Mouse (Mus musculus): ENCODE measurements around the gene Dppa3. TPM values are rescaled to one million over a fixed set of nuclear protein-coding genes. Genes with fewer than 3 reads are reported as not detected.

Dppa3 gene
- total and polyA plus RNA-seq, 3 experiments: not detected

Other genes with a start within 250 kb of the Dppa3 start
- 0.08 and 0.10 TPM in 2 replicates for gene Rimklb, start 127.6 kb upstream of the Dppa3 start, total RNA-seq (2012; rRNA removed)
- under 1 TPM in 1 of 2 experiments, not detected in 1; 0.04 TPM for gene Rimklb, start 127.6 kb upstream of the Dppa3 start, polyA plus RNA-seq (2012; ENCODE audit: insufficient read depth in 1 of 2, insufficient read length in 2 of 2, low read depth in 1 of 2, low replicate concordance in 2 of 2, missing spikeins in 1 of 2)
- 0.13 TPM in 1 of 2 replicates, not detected in the other for gene Mfap5, start 120.6 kb upstream of the Dppa3 start, total RNA-seq (2012; rRNA removed)
- gene Mfap5, start 120.6 kb upstream of the Dppa3 start, polyA plus RNA-seq (2012; ENCODE audit: insufficient read depth in 1 of 2, insufficient read length in 2 of 2, low read depth in 1 of 2, low replicate concordance in 2 of 2, missing spikeins in 1 of 2): not detected
- gene Aicda, start 72.6 kb upstream of the Dppa3 start, total RNA-seq (2012; rRNA removed): 0.13 TPM in 1 of 2 replicates, not detected in the other
- under 1 TPM in 1 of 2 experiments, not detected in 1; 0.03 TPM for gene Aicda, start 72.6 kb upstream of the Dppa3 start, polyA plus RNA-seq (2012; ENCODE audit: insufficient read depth in 1 of 2, insufficient read length in 2 of 2, low read depth in 1 of 2, low replicate concordance in 2 of 2, missing spikeins in 1 of 2)
- gene Apobec1, start 24.0 kb upstream of the Dppa3 start, total RNA-seq (2012; rRNA removed): 4.5 and 4.9 TPM in 2 replicates
- 1 to 10 TPM in 1 of 2 experiments, not detected in 1; 5.8 TPM for gene Apobec1, start 24.0 kb upstream of the Dppa3 start, polyA plus RNA-seq (2012; ENCODE audit: insufficient read depth in 1 of 2, insufficient read length in 2 of 2, low read depth in 1 of 2, low replicate concordance in 2 of 2, missing spikeins in 1 of 2)
- gene Gdf3, start 16.3 kb upstream of the Dppa3 start, total RNA-seq (2012; rRNA removed): 39.6 and 42.8 TPM in 2 replicates
- gene Gdf3, start 16.3 kb upstream of the Dppa3 start, polyA plus RNA-seq (2012; ENCODE audit: insufficient read depth in 1 of 2, insufficient read length in 2 of 2, low read depth in 1 of 2, low replicate concordance in 2 of 2, missing spikeins in 1 of 2): 10 to 100 TPM in 1 of 2 experiments, not detected in 1; 50.2 TPM
- not detected in 2 replicates for gene Nanog, start 81.1 kb downstream of the Dppa3 start, total RNA-seq (2012; rRNA removed)
- under 1 TPM in 1 of 2 experiments, not detected in 1; 0.63 TPM for gene Nanog, start 81.1 kb downstream of the Dppa3 start, polyA plus RNA-seq (2012; ENCODE audit: insufficient read depth in 1 of 2, insufficient read length in 2 of 2, low read depth in 1 of 2, low replicate concordance in 2 of 2, missing spikeins in 1 of 2)
- 78.4 and 108 TPM in 2 replicates for gene Slc2a3, start 175.2 kb downstream of the Dppa3 start, total RNA-seq (2012; rRNA removed)
- gene Slc2a3, start 175.2 kb downstream of the Dppa3 start, polyA plus RNA-seq (2012; ENCODE audit: insufficient read depth in 1 of 2, insufficient read length in 2 of 2, low read depth in 1 of 2, low replicate concordance in 2 of 2, missing spikeins in 1 of 2): 10 to 100 TPM in 1 of 2 experiments, not detected in 1; 93.4 TPM
- 2.0 and 2.2 TPM in 2 replicates for gene Foxj2, start 193.5 kb downstream of the Dppa3 start, total RNA-seq (2012; rRNA removed)
- 1 to 10 TPM in 1 of 2 experiments, not detected in 1; 8.6 TPM for gene Foxj2, start 193.5 kb downstream of the Dppa3 start, polyA plus RNA-seq (2012; ENCODE audit: insufficient read depth in 1 of 2, insufficient read length in 2 of 2, low read depth in 1 of 2, low replicate concordance in 2 of 2, missing spikeins in 1 of 2)
- gene C3ar1, start 229.8 kb downstream of the Dppa3 start, total RNA-seq (2012; rRNA removed): 0.42 and 0.69 TPM in 2 replicates
- gene C3ar1, start 229.8 kb downstream of the Dppa3 start, polyA plus RNA-seq (2012; ENCODE audit: insufficient read depth in 1 of 2, insufficient read length in 2 of 2, low read depth in 1 of 2, low replicate concordance in 2 of 2, missing spikeins in 1 of 2): under 1 TPM in 1 of 2 experiments, not detected in 1; 0.33 TPM
- gene Necap1, start 248.1 kb downstream of the Dppa3 start, total RNA-seq (2012; rRNA removed): 11.7 and 11.9 TPM in 2 replicates
- gene Necap1, start 248.1 kb downstream of the Dppa3 start, polyA plus RNA-seq (2012; ENCODE audit: insufficient read depth in 1 of 2, insufficient read length in 2 of 2, low read depth in 1 of 2, low replicate concordance in 2 of 2, missing spikeins in 1 of 2): 10 to 100 TPM in 1 of 2 experiments, not detected in 1; 19.1 TPM